Mouse (Mus musculus) gastrocnemius, postnatal 25 days (tissue): Measurements from ENCODE around the gene Hif1an. TPM values are rescaled to one million over a fixed set of nuclear protein-coding genes. Genes with fewer than 3 reads are reported as not detected.

Experiments used
- DNase-seq: peaks from one replicate; pipeline ENCODE4 v3.0.0; 2022
- total RNA-seq, 2 experiments: library from RNA; stranded (reverse); gene quantifications; 1 replicate in 1 of 2; 2 replicates in 1 of 2; pipeline ENCODE4 v1.2.3; 2021

The Hif1an gene
- total RNA-seq, 2 experiments from 2014 or later: 86.7 to 94.7 TPM

DNA sequence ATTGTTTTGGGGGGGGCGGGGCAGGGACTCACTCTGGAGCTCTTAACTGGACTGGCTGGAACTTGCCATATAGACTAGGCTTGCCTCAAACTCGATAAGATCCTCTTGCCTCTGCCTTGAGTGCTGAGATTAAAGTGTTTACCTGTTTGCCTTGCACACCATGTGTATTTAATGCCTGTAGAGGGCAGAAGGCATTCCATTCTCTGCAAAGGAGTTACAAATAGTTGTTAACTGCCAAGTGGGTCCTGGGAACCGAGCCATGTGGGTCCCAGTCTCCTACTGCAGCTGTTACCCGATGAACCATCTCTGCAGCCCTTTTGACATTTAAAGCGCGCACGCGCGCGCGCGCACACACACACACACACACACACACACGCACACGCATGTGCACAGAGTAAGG lies 1.4 kb downstream of the Hif1an start:
- no peak for DNase-seq

GRCm38 (mm10) chr19:44567763-44568162 lies 5.1 kb downstream of the Hif1an start:
- DNase-seq: no peak

- DNase-seq: no peak
These were observed 13.6 kb downstream of the Hif1an start for GRCm38 (mm10) chr19:44576275-44576674.

DNA sequence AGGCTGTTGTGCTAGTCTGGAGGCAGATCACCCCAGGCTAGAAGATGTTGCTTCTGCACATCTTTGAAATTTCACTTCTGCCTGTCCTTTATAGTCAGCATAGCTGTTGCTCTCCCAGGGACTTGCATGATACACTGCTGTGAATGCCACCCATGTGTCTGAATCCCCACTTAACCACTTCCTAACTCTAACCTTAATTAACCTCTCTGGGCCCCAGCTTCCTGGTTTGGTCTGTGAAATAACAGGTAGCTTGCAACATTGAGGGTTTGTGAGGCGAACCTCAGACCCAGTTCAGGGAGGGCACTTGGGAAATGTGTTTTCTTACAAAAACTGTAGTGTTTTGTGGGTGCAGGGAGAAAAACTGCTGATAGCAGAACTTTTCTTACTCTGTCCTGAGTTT lies 15.4 kb downstream of the Hif1an start:
- no peak for DNase-seq

DNA sequence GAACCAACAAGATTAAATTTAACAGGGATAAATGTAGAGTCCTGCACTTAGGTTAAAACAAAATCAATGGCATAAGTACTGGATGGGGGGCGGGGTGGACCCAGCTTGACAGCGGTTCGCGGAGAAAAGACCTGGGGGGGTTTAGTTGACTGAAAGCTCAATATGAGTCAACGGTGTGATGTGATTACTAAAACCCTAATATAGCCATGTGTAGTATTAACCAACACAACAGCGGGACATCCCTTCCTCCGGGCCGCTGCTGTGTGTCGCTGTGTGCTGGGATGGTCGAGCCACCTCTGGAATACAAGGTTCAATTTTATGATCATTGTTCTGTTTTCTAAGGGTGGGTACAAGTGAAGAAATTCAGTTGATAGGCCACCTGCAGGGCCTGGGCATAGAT lies 19.5 kb downstream of the Hif1an start:
- DNase-seq: no peak

- DNase-seq: peak; percentile 79
These were observed 20.1 kb downstream of the Hif1an start for GRCm38 (mm10) chr19:44582638-44583309.

DNA sequence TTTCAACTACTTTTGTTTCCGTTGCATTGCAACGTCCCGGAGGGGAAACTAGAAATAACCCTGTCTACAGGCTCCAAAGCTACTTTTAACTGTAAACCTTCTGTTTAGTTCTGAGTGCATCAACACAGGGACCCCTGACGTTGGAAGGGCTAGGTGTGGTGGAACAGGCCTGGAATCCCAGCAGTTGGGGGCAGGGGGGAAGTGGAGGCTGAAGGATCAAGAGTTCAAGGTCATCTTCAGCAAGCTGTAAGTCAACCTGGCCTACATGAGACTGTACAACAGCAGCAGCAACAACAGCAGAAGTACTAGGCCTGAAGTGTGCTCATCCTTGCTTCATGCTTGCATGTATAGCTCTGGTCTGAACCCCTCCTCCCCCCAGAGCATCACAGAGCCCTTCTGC lies 25.4 kb downstream of the Hif1an start:
- no peak for DNase-seq

DNA sequence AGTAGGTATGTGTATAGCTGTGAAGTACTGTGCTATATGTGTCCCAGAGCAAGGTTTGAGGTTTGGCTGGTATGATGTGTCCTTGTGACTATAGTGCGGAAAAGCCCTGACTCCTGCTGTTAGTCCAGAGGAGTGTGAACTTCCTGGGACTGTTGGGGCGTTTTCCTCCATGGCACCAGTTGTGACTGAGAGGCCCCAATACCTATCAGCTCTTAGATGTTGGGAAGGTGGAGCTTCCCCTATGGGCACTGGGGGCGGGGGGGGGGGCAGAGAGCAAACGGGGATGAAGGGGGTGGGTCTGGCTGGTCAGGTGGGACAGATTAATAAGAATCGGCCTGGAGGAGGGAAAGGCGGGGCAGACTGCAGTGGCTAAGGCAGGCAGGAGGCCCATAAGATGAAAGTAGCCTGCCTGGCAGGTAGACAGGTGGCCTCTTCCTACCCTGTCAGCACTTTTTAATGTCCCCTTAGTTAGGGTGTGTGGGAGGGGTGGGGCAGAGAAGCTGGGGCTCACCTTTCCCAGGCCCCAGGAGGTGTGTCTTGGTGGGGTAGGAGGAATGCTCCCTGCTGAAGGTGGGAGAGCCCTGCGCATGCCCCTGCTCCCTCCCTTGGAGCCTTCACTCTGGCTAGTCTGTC lies 27.1 kb downstream of the Hif1an start:
- no peak for DNase-seq

DNA sequence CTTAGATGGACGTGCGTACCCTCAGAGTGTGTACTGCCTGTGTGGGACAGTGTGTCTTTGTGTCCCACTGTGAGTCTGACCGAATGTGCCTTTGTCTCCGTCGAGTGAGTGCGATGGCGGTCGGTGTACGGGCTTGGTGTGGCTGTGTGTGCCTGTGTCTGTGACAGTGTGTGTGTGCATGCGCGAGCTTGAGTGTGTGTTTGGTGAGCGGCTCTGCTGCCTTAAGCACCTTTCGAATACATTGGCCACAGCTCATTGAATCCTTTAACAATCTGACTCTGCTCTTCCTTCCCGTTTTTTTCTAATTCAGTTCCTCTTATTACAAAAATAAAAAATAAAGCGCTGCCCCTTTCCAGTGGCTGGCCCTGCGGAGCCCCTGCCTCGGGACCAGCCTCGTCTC lies 28.3 kb downstream of the Hif1an start:
- DNase-seq: no peak

DNA sequence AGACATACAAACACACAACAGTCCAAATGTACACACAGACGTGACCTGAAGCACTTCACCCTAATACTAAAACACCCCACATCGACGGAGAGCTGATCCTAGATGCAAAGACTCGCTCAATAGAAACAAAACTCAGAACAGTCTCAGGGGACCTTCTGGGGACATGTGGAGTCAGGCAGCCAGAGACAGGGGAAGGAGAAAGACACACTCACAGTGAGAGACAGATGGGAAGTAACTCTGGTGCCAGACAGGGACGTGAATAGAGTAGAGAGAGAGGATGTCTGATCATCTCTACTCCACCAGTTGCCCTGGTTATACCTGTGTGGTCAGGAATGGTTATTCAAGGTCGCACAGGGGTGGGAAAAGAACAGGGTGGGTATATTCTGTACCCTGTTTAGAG lies 29.0 kb downstream of the Hif1an start:
- no peak for DNase-seq

DNA sequence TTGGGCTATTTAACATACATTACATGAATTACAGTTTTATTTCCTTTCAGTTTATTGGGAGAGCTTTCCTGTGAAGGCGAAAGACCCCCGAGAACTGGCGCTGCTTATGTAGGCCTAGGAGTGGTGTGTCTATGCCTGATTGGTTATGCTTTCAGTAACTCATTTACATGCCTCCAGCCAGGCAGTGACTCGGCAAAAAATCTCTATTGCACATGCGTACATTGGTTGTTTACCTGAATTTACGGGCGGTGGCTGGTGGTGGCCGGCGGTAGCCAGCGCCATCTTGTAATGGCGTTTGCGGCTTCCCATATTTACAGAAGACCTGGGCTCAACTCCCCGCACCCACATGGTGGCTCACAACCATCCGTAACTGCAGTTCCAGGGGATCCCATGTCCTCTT lies 31.5 kb downstream of the Hif1an start:
- no peak for DNase-seq

DNA sequence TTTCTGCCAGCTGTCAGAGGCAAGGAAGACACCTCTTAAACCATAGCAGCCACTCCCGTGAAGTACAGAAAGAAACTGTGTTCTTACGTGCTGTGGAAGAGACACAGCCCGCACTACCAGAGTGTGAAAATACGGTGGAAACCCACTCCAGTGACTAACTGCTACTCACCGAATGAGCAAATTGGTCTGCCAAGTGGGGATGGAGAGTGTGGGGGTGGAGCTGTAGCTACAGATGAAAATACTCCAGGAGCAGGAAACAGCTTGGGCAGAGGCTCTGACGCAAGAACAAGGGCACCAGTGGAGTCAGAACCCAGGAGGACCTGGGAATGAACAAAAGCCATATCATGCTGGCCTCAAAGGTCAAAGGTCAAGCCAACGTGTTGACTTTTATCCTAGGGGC lies 55.5 kb downstream of the Hif1an start:
- DNase-seq: no peak

Other genes starting within 250 kb of the Hif1an start
- under 1 TPM; 0.15 to 0.16 TPM for gene Scd4, start 229.8 kb upstream of the Hif1an start, total RNA-seq
- gene Scd1, start 155.0 kb upstream of the Hif1an start, total RNA-seq: 100 to 1,000 TPM in 1 of 2 experiments, 10 to 100 TPM in 1; 16.2 to 171 TPM
- not detected for gene Wnt8b, start 69.4 kb upstream of the Hif1an start, total RNA-seq
- 10 to 100 TPM; 15.5 to 17.5 TPM for gene Sec31b, start 17.0 kb upstream of the Hif1an start, total RNA-seq
- not detected for gene Gm20538, start 10.0 kb upstream of the Hif1an start, total RNA-seq
- gene Ndufb8, start 7.4 kb upstream of the Hif1an start, total RNA-seq: 1,000 to 10,000 TPM; 1,010 to 1,034 TPM
- gene Pax2, start 193.2 kb downstream of the Hif1an start, total RNA-seq: not detected